Comparison of ENCODE assay signal across 8 mouse cellular contexts in the genomic region with DNA sequence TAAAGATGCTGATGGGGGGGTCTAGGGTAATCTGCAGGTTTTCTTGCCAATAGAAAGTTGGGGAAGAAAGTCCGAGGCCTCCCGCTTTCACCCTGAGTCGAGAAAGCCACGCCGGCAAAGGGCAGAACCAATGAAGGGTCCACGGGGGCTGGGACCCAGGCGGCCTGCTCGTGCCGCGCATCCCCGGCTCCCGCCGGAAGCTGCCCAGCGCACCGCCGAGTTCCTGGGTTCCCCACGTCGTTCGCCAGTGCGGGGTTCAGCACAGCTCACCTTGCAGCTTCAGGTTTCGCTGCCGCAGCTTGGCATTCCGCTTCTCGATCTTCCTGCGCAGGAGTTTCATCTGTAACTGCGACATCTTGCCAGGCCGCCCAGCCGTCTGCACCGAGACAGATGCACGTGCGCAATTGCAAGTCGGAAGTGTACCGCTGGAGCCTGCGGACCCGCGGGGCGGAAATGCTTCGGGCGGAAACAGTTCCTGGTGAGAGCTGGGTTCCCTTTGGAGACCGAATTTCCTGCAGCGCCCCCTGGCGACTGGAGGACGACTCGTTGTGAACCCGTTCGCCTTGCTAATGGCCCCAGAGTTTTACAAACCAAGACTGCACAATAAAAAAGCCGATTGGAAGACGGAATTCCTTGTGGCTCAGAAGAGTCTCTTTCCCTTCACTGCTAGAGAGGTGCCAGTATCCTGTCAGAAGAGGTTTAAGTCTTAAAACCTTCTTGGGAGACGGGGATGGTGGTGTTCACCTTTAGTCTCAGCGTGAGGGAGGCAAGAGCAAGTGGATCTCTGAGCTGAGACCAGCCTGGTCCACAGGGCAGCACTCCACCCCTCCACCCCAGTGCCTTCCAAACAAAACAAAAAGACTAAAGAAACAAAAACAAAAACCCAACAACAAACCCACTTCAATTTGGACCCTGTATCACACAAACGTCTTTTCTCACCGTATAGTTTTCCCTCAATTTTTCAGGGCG. TPM values are rescaled to one million over a fixed set of nuclear protein-coding genes. Genes with fewer than 3 reads are reported as not detected.
DNase-seq lines count a peak whose midpoint lies in the region; ATAC-seq and TF ChIP-seq lines count a peak whose summit lies in the region.

A gene (minus strand): TSS at position 469 of the 969 bp plus-strand sequence.

- peaks cover 18% of the 10 kb centered on the region for H3K4me1 ChIP-seq in E14TG2a.4 (replicated peaks; ENCODE audit: low read depth, low read length)
- H3K4me1 ChIP-seq in forebrain, embryonic 12.5 days = peaks cover 8% of the 10 kb centered on the region
- H3K4me1 ChIP-seq in heart, postnatal 0 days (ENCODE audit: control insufficient read depth, insufficient read depth) = peaks cover 11% of the 10 kb centered on the region; the same call in 1 of the 2 replicates
- peaks cover 2% of the 10 kb centered on the region; the same call in 1 of the 2 replicates for H3K4me1 ChIP-seq in liver, embryonic 16.5 days (ENCODE audit: control insufficient read depth, low read depth, low read length)
- H3K4me1 ChIP-seq in neural tube, embryonic 13.5 days (replicated peaks) = peaks cover 9% of the 10 kb centered on the region
- peaks cover 3% of the 10 kb centered on the region for H3K4me1 ChIP-seq in testis, adult 2 months (ENCODE audit: control insufficient read depth, insufficient read depth, low read length)

- peak; percentile 69; the same call in 1 of the 2 replicates for TF ChIP-seq EP300 in heart, postnatal 0 days (IDR thresholded peaks at IDR 0.05; ENCODE audit: low read depth)

- TF ChIP-seq CTCF in E14TG2a.4 (conservative IDR thresholded peaks at IDR 0.05; ENCODE audit: low read length) = peak; percentile 59
- TF ChIP-seq CTCF in heart, postnatal 0 days (IDR thresholded peaks at IDR 0.05; ENCODE audit: low read depth) = peak; percentile 76
- TF ChIP-seq CTCF in testis, adult 2 months (IDR thresholded peaks at IDR 0.05; ENCODE audit: control insufficient read depth, insufficient read depth, insufficient replicate concordance, low read depth, low read length) = peak; percentile 90; the same call in 1 of the 2 replicates

- H3K9me3 ChIP-seq in E14TG2a.4 (ENCODE audit: low read length) = peaks cover 26% of the 10 kb centered on the region
- H3K9me3 ChIP-seq in forebrain, embryonic 12.5 days = no peaks in the 10 kb centered on the region
- no peaks in the 10 kb centered on the region for H3K9me3 ChIP-seq in heart, postnatal 0 days (replicated peaks; ENCODE audit: control insufficient read depth, low read length)
- no peaks in the 10 kb centered on the region for H3K9me3 ChIP-seq in liver, embryonic 16.5 days (replicated peaks; ENCODE audit: control insufficient read depth, low read length)
- H3K9me3 ChIP-seq in neural tube, embryonic 13.5 days = no peaks in the 10 kb centered on the region

- DNase-seq in c-Kit-positive CD71-positive TER-119-positive erythroid progenitor cells, embryonic 14.5 days (ENCODE audit: low spot score) = peak; percentile 90
- peak; percentile 87 for DNase-seq in heart, postnatal 0 days (ENCODE audit: low spot score)
- peak; percentile 99 for DNase-seq in kidney, postnatal 4 days

- peak; percentile 49 for TF ChIP-seq POLR2A in testis, adult 2 months (IDR thresholded peaks at IDR 0.05; ENCODE audit: control insufficient read depth, low read depth, low read length)

- H3K27me3 ChIP-seq in E14TG2a.4 (ENCODE audit: insufficient read depth, low read length) = no peaks in the 10 kb centered on the region
- no peaks in the 10 kb centered on the region for H3K27me3 ChIP-seq in forebrain, embryonic 12.5 days
- no peaks in the 10 kb centered on the region for H3K27me3 ChIP-seq in heart, postnatal 0 days (ENCODE audit: control insufficient read depth, insufficient read depth, low read length)
- H3K27me3 ChIP-seq in liver, embryonic 16.5 days (ENCODE audit: control insufficient read depth, insufficient read depth, low read depth, low read length) = no peaks in the 10 kb centered on the region
- no peaks in the 10 kb centered on the region for H3K27me3 ChIP-seq in neural tube, embryonic 13.5 days
- no peaks in the 10 kb centered on the region for H3K27me3 ChIP-seq in testis, adult 2 months (ENCODE audit: control insufficient read depth, insufficient read depth, low read length)

- H3K27ac ChIP-seq in forebrain, embryonic 12.5 days = 0 out of 2 replicates have a peak within 1 kb of the TSS, but pooled peaks have one; percentile 46
- H3K27ac ChIP-seq in heart, postnatal 0 days (ENCODE audit: low read depth) = peak within 1 kb of the TSS; percentile 27; the same call in 1 of the 2 replicates
- no peak within 1 kb of the TSS for H3K27ac ChIP-seq in liver, embryonic 16.5 days (ENCODE audit: low read length)
- H3K27ac ChIP-seq in neural tube, embryonic 13.5 days (replicated peaks) = peak within 1 kb of the TSS; percentile 75
- H3K27ac ChIP-seq in testis, adult 2 months (ENCODE audit: control insufficient read depth, insufficient read depth, low read depth, low read length) = peak within 1 kb of the TSS; percentile 52

- H3K4me3 ChIP-seq in E14TG2a.4 (replicated peaks; ENCODE audit: low read length) = peak within 1 kb of the TSS; percentile 92
- peak within 1 kb of the TSS; percentile 81 for H3K4me3 ChIP-seq in forebrain, embryonic 12.5 days (replicated peaks)
- H3K4me3 ChIP-seq in heart, postnatal 0 days (ENCODE audit: low read depth, low read length) = peak within 1 kb of the TSS; percentile 73
- H3K4me3 ChIP-seq in liver, embryonic 16.5 days (ENCODE audit: low read depth, low read length) = peak within 1 kb of the TSS; percentile 82
- H3K4me3 ChIP-seq in neural tube, embryonic 13.5 days = peak within 1 kb of the TSS; percentile 84
- peak within 1 kb of the TSS; percentile 87 for H3K4me3 ChIP-seq in testis, adult 2 months (ENCODE audit: control insufficient read depth, low read depth, low read length)

- WGBS in forebrain, embryonic 12.5 days = 7% methylated on average over 53 of the region's 53 CpGs
- 6% methylated on average over 53 of the region's 53 CpGs for WGBS in heart, postnatal 0 days
- 7% methylated on average over 53 of the region's 53 CpGs for WGBS in liver, embryonic 16.5 days (ENCODE audit: insufficient replicate concordance)
- WGBS in neural tube, embryonic 13.5 days = 6% methylated on average over 53 of the region's 53 CpGs

- H3K4me2 ChIP-seq in forebrain, embryonic 12.5 days = peak within 1 kb of the TSS; percentile 72
- peak within 1 kb of the TSS; percentile 88 for H3K4me2 ChIP-seq in heart, postnatal 0 days (ENCODE audit: low read depth, low read length)
- H3K4me2 ChIP-seq in liver, embryonic 16.5 days (ENCODE audit: low read depth, low read length) = peak within 1 kb of the TSS; percentile 73
- H3K4me2 ChIP-seq in neural tube, embryonic 13.5 days = peak within 1 kb of the TSS; percentile 86

- peak; percentile 99 for ATAC-seq in forebrain, embryonic 12.5 days (ENCODE audit: low FRiP score)
- peak; percentile 98 for ATAC-seq in heart, postnatal 0 days (ENCODE audit: insufficient read depth, low read depth)
- ATAC-seq in liver, embryonic 16.5 days (ENCODE audit: low read depth) = peak; percentile 95
- ATAC-seq in neural tube, embryonic 13.5 days (ENCODE audit: low read depth) = peak; percentile 99

- peaks cover 32% of the 10 kb centered on the region for H3K36me3 ChIP-seq in E14TG2a.4 (ENCODE audit: insufficient read depth, low read length)
- H3K36me3 ChIP-seq in forebrain, embryonic 12.5 days (replicated peaks) = peaks cover 26% of the 10 kb centered on the region
- H3K36me3 ChIP-seq in heart, postnatal 0 days (replicated peaks; ENCODE audit: control insufficient read depth, insufficient read depth, low read length) = peaks cover 24% of the 10 kb centered on the region
- H3K36me3 ChIP-seq in liver, embryonic 16.5 days (ENCODE audit: control insufficient read depth, insufficient read depth) = peaks cover 22% of the 10 kb centered on the region
- peaks cover 27% of the 10 kb centered on the region for H3K36me3 ChIP-seq in neural tube, embryonic 13.5 days
- no peaks in the 10 kb centered on the region; the same call in 1 of the 2 replicates for H3K36me3 ChIP-seq in testis, adult 2 months (ENCODE audit: control insufficient read depth, insufficient read depth, low read length)

- H3K9ac ChIP-seq in forebrain, embryonic 12.5 days = peak within 1 kb of the TSS; percentile 71
- H3K9ac ChIP-seq in heart, postnatal 0 days (replicated peaks; ENCODE audit: low read depth, low read length) = peak within 1 kb of the TSS; percentile 70
- H3K9ac ChIP-seq in liver, embryonic 16.5 days (ENCODE audit: low read depth, low read length) = peak within 1 kb of the TSS; percentile 74
- H3K9ac ChIP-seq in neural tube, embryonic 13.5 days = peak within 1 kb of the TSS; percentile 79

RNA-seq across cellular contexts. Expression of the gene that starts here (rescaled TPM):
- polyA plus RNA-seq in forebrain, embryonic 12.5 days (2016; fragmentation: Nextera tagmentation; extraction: Ambion mirVana) = 80.4 and 81.5 TPM in 2 replicates
- total RNA-seq in heart, postnatal 0 days (2014; rRNA removed; ENCODE audit: low replicate concordance) = 11.6 and 52.2 TPM in 2 replicates
- polyA plus RNA-seq in heart, postnatal 0 days (2015; fragmentation: Nextera tagmentation; extraction: Ambion mirVana) = 23.3 and 23.7 TPM in 2 replicates
- polyA plus RNA-seq in liver, embryonic 16.5 days (2015; fragmentation: Nextera tagmentation; extraction: Ambion mirVana) = 20.8 and 22.7 TPM in 2 replicates
- polyA plus RNA-seq in neural tube, embryonic 13.5 days (2015; fragmentation: Nextera tagmentation; extraction: Ambion mirVana) = 37.4 and 42.5 TPM in 2 replicates
- polyA plus RNA-seq in testis, adult 2 months (2012; rRNA removed) = 49.0 and 56.6 TPM in 2 replicates
